Mouse (Mus musculus) megakaryocyte, adult 5-6 weeks (primary cell): ENCODE data around the gene AL731706.2. TPM values are rescaled to one million over a fixed set of nuclear protein-coding genes. Genes with fewer than 3 reads are reported as not detected.

Experiments
- total RNA-seq, 2 experiments: library from RNA; stranded (forward) in 1 of 2; stranded (reverse) in 1 of 2; fragments of 153-499, 151-499 nt in 1 of 2; fragments of 221-1000, 200-1000 nt in 1 of 2; gene quantifications; 2 replicates each; pipeline versions ENCODE4 v1.2.3 to v1.2.4; 2015 to 2017

AL731706.2 gene
- total RNA-seq, 2 experiments from 2014 or later, result 57.9 TPM; not detected in 1

Other genes with a start within 250 kb of the AL731706.2 start
- gene Snap25, start 172.2 kb downstream of the AL731706.2 start, total RNA-seq (2015), result not detected in 2 replicates
- not detected in 2 replicates for gene Snap25, start 172.2 kb downstream of the AL731706.2 start, total RNA-seq (2017)
- 6.1 and 8.5 TPM in 2 replicates for gene Slx4ip, start 5.5 kb upstream of the AL731706.2 start, total RNA-seq (2015)
- gene Slx4ip, start 5.5 kb upstream of the AL731706.2 start, total RNA-seq (2017), result 3.2 and 4.3 TPM in 2 replicates
- gene AL731706.1, start 5.7 kb upstream of the AL731706.2 start, total RNA-seq (2015), result 8.2 and 9.1 TPM in 2 replicates
- 15.7 and 18.2 TPM in 2 replicates for gene AL731706.1, start 5.7 kb upstream of the AL731706.2 start, total RNA-seq (2017)
- 22.0 and 25.6 TPM in 2 replicates for gene Mkks, start 5.7 kb upstream of the AL731706.2 start, total RNA-seq (2015)
- gene Mkks, start 5.7 kb upstream of the AL731706.2 start, total RNA-seq (2017), result 4.8 and 5.9 TPM in 2 replicates
- gene Jag1, start 231.0 kb upstream of the AL731706.2 start, total RNA-seq (2015), result 0.57 and 0.94 TPM in 2 replicates
- gene Jag1, start 231.0 kb upstream of the AL731706.2 start, total RNA-seq (2017), result 0.61 and 0.81 TPM in 2 replicates